Mouse (Mus musculus): Measurements from ENCODE around the gene Cyth1.

Gene Cyth1

DNA sequence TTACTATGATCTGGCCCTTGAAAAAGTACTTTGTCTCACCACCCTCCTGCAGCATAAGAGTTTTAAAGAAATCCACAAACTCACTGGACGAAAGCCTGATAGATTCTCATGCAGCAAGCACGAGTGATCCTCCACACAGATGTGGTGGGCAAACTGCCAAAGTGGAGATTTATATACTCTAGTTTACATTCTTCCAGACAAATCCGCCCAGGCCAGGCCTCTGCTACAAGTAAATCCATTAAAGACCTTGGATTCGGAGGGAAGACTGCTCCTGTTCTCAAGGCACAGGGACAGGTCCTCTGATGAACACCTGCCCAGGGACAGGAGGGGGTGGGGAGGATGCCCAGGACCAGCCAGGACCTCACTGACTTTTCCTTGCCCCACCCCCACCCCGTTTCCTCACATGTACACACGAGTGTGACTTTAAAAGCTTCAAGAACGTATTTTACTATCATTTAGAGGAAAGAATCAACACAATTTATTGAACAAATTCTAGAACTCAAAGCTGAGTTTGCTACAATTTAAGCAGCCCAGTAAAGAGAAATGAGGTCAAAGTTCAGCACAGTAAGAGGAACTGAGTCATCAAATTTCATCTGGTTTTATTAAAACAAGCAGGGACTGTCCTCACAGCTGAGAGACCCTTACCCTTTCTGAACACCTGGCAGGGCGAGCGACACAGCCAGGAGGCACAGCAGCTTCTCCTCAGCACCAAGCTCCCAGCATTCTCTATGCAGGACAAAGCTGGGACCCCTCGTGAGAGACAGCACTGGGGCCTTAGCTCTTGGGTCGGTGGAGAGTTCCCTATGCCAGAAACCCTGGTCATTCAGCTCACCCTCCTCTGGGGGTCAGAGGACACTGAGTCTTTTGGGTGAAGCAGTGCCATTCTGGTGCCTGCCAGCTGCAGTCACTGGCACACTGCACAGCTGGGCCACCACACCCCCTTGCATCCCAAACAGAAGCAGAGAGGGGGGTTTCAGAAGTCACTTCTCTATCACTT, 47.3 kb downstream of the Cyth1 start:
- DNase-seq (ENCODE audit: low spot score in 2 of 2), result no peak

DNA sequence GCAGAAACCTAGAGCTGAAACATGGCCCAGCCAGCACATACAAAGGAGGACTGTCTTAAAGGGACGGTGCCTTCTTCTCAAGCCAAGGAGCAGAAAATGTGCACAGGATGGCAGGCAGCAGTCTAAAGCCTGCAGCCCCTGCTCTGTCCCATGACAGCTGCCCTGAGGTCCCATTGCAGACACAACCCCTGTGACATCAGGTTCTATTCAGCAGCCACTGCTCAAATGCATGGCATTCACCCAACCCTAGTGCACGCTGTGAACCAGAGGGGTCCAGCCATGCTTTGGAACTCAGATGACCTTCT, 50.1 kb downstream of the Cyth1 start:
- no peak for DNase-seq (ENCODE audit: low spot score in 2 of 2)

DNA sequence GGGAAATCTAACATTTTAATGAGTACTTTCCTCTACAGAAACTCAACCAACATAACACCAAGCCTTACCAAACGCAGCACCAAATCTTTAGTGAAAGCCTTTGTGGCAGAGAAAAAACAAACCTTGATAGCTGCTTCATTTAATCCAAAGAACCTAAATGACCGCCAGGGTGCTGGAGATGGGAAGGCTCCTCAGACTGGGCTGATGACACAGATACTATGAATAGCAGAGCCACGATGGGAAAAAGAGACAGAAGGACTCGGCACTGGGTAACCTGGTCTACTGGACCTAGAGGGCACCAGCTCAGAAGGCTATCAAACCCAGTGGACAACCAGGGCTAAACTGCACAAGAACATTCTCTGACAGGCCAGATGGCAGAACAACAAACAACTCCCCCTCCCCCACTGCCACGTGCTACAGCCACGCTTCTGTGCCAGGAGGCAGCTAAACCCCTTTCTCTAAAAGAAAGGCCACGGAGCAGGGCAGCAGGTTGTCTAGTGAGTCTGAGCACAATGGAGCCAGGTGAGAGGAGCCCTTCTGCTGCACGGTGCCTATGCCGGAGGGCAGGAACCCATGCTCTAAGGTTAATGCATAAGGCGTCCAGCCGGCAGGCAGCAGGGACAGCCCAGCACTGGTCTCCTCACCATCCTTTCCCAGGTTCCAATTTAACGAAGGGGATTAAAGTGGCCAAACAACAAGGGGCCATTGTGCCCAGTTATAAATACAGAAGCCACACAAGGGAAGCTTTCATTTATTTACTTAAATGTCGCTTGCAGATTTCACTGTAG, 50.7 kb downstream of the Cyth1 start:
- DNase-seq (ENCODE audit: low spot score in 2 of 2), result peak in 1 of 2 experiments; percentile 51

DNA sequence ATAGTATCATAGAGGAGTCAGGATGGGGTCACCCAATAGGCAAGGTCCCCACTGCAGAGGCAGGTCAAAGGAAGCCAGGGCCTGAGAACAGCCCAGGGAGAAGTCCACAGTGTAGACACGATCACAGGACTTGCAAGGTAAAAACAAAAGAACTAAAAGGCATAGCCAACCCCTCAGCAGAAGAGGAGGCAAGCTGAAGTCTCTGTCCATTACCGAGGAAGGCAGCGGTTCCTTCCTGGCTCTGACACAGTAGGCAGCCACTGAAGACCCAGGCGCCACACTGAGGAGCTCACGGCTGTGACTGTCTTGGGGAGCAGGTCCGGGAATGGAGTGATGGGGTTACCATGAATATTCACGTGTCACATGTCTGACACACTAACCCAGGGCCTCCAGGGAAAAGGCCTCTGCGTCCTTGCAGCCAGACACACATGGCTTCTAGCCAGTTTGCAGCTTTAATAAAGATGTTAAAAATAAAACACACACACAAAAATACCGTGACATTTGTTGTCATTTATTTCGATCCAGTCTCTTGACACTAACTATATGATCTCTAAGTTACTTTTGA, 51.5 kb downstream of the Cyth1 start:
- DNase-seq (ENCODE audit: low spot score in 2 of 2), result no peak

DNA sequence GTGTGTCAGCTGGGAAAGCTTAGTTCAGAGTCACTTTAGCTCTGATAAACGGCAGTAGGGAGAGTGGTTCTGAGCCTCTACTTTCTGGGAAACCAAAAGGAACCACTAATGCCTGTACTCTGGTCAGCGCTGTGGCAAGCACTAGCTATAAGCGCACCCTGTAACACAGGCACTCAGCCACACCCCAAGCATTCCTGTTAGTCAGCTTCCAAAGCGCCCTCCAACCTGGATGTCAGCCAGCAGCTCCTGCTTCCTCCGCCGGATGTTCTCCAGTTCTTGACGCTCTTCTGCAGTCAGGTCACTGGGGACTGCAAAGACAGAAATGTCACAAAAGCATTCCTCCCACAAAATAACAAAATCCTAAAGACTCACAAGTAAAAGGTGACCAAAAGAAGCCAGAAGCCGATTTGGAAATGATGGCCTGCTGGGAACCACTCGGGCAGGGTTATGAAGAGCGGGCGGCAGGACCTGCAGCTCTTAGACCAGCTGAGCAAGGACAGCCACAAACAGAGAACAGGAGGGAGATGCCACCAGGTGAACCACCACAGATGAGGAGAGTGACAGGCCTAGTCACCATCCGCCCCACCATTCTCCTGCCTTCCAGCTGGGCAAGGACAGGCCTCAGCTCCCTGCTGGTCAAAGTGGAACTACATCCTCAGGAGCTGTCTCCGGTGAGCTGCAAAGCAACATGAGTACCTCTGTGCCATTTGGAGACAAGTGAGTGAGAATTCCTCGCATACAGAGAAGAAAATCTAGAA, 54.8 kb downstream of the Cyth1 start:
- peak in 1 of 2 experiments; percentile 76 for DNase-seq (ENCODE audit: low spot score in 2 of 2)

DNA sequence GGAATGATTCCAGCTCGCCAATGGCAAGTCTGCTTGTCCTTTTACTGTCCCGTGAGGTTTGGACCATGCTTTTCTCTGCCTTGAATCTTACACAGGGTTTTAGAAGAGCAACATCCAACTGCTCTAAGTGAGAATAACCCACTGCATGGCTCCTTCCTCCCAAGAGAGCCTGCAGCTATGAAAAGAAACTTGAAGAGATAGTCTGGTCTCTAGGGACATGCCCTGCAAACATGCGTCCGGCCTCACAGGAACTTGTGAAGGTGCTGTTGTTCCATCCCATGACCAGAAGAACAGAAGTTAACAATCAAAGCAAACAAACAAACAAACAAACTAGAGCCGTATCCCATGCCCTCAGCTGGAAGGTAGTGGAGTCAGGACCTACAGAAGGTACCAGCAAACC, 55.4 kb downstream of the Cyth1 start:
- DNase-seq (ENCODE audit: low spot score in 2 of 2), result no peak

DNA sequence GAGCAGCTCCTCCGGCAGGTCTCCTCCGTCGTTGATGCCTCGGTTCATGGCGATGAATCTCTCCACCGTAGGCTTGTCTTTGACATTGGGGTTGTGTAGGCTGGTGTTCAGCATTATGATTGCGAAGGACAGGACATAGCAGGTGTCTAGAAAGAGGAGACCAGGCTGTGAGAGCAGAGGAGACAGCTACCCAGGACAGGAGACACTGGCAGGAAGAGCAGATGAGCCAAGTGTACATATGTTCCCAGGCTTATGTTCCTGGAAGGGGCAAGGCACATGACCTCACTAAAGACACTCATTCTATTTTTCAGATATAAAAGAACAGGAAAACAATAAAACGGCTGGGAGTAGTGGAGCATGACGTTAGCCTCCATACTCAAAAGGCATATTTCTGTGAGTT, 65.6 kb downstream of the Cyth1 start:
- no peak for DNase-seq (ENCODE audit: low spot score in 2 of 2)

DNA sequence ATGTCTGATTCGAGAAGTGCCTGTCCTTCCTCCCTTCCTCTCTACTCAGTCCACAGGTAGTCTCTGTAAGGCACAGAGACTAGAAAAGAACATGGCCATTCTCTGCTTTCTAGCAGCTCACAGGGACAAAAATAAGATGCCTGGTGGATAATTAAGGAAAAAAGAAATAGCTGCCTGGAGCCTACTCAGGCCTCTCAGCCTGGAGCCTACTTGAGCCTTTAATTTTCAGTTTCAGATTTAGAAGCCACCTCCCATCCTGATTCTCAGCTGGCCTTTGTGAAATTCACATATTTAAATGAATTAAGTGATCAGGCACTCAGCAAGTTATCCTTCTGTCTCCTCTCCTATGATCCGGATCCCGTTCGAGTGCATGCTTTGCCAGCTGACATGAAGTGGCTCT, 66.0 kb downstream of the Cyth1 start:
- no peak for DNase-seq (ENCODE audit: low spot score in 2 of 2)

DNA sequence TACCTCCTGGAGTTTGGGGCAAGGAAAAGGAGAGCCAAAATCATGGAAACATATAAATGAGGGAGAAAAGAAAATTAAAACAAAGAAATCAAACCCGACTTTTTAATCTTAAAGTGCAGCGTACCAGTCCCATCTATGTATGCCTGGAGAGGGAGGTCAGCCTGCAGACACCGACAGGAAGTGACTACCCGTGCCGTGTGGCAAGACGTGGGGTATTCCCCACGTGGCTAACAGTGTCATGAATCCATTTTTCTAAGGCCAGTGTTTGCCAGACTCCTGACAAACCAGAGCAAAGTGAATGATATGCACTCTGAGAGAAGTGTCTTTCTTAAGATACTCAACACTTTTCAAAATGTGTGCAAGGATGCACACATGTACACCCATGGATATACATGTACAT, 68.2 kb downstream of the Cyth1 start:
- no peak for DNase-seq (ENCODE audit: low spot score in 2 of 2)

DNA sequence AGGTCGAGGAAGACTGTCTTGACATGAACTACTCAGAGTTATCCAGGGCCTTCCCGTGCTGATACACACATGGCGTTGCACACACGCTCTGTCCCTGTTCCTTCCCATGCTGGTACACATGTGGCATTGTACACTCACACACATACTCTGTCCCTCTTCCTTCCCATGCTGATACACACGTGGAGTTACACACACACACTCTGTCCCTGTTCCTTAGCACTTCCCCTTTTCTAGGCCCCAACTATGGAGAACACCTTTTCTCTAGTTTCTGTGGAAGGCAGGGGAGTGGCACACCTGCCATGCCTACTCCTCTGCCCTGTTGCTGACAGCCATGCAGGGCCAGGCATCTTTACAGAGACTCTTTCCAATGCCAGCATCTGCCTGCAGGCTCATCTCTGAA, 70.2 kb downstream of the Cyth1 start:
- DNase-seq (ENCODE audit: low spot score in 2 of 2), result no peak

DNA sequence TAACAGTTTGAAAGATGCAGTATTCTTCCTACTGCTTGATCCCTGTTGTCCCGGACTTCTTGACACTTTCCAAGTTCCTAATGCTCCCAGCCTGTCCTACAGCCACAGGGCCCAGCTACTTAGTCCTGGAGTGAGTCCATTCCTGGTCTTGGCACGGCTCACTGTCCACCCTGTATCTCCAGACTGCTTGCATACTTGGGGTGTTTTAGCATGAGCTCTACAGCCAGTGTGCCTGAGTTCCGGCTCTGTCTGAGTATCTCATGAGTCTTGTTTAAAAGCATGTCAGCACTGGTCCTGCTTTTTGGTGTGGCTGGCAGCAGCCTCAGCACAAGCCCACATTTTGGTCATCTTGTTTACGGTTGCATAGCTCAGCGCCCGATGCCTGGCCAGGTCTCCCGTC, 73.6 kb downstream of the Cyth1 start:
- peak in 1 of 2 experiments; percentile 37 for DNase-seq (ENCODE audit: low spot score in 2 of 2)

DNA sequence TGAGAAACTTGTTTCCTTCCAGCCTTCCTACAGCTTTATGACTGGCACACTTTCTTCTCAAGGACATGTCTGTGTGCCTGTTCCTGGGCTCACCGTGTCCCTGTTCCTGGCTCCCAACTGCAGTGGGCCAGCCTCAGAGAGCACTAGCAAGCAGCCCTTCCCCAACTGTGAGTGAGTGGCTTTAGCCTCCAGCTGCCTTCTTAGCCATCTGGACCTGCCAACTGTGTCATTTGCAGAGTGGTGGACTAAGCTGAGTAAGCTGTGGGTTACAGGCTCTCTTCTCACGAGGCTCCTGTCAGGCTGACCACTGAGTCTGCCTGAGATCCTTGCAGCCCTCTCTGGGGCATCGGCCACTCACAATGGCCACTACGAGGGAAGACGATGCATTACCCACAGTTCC, 75.6 kb downstream of the Cyth1 start:
- DNase-seq (ENCODE audit: low spot score in 2 of 2), result no peak

DNA sequence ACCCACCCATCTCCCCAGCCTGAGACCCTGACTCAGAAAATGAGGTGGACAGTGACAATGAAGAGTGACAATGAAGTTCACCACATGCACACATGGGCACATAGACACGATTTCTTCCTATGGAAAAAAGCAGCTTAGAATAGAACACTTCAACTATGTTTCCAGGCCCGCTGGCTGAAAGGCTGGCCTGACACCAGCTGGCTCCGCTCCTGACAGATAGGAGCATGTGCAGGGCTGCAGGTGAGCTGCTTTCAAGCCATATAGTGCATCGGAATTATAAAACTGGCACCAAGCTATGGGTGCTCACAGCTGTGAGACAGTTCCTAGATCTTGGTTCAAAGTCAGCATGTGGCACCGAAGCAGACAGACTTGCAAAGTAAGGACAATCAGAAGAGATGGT, 78.1 kb downstream of the Cyth1 start:
- DNase-seq (ENCODE audit: low spot score in 2 of 2), result no peak

DNA sequence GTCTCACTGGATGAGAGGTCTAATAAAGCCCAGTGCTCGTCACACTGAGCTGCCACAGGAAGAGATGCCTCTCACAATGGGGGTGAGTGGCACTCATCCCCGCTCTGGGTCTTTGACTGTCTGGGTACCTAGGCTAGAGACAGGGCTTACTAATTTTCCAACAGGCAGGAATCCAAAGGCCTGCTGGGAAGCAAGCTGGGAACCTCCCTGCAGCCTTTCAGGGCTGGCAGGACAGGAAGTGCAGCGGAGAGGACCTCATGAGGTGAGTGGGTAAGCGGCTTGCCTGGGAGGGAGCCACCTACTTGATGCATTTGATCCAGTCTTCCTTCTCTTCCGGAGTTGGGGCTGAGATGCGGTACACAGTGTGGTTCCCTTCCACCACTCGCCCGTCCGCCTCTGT, 79.7 kb downstream of the Cyth1 start:
- DNase-seq (ENCODE audit: low spot score in 2 of 2), result no peak

DNA sequence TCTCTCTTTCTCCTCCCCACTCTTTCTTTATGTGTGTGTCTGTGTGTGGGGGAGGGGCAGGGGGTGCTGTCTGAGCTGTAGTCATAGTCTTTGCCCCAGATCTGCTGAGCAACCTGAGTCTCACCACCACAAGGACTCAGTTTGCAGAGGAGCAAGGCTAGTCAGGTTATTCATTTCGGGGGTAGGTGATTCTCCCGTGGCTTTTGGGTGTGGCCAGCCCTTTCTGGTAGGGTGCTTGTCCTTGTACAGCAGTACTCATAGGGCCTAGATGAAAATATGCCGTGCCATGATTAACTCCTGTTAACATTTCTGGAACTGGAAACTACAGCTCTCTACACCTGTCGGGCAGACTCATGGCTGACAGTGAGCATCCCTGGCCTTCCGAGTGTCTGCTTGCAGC, 81.8 kb downstream of the Cyth1 start:
- DNase-seq (ENCODE audit: low spot score in 2 of 2), result no peak

DNA sequence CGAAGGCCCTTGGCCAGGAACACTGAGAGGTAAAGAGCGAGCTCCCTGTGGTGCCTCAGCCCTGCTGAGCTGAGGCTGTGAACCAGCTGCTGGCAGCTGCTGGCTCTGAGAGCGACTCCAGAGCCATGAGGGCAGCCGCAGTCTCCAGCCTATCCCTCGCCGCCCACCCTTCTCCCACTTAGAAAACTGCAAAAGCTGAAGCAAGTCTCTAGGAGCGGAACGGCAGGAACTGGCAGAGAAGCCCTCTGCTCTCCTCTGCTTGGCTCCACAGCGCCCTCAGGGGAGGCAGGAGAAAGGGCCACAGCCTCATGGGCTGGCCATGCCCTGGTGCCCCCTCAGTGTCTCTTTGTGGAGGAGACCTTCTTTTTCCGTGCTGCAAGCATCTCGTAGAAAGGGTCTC, 82.7 kb downstream of the Cyth1 start:
- DNase-seq (ENCODE audit: low spot score in 2 of 2), result no peak

DNA sequence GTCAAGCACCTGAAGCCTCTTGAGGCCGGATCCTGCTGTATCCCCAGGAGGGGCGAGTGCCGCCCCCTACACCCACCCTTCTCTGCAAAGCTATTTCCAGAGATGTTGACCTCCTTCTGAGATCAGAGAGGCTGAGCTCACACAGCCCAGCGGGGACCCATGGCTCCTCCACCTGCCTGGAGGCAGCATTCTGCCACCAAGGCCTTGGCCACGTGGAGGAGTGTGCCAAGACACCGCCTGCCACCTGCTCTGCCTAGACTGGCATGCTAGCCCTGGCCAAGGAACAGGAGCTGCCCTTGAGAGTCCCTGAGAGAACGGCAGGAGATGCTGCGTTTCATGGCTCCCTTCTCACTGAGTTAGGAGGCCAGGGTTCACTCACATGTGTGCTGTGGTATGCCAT, 83.8 kb downstream of the Cyth1 start:
- no peak for DNase-seq (ENCODE audit: low spot score in 2 of 2)

DNA sequence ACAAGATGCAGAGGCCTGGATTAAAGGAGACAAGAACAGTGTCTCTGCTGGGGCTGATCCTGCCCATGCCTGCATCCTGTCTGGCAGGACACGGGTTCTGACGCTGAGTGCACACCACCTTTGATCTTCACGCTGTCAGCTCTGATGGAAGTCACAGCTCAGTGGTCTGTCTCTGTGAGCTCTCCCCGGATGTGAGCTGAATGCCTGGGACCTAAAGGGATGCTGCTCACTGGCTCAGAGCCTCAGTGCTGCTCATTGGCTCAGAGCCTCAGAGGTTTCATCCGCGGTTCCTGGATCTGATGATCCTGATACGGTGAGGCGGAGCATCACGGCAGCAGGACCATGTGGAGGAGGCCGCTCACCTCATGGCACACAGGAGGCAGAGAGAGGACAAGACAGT, 86.1 kb downstream of the Cyth1 start:
- no peak for DNase-seq (ENCODE audit: low spot score in 2 of 2)

DNA sequence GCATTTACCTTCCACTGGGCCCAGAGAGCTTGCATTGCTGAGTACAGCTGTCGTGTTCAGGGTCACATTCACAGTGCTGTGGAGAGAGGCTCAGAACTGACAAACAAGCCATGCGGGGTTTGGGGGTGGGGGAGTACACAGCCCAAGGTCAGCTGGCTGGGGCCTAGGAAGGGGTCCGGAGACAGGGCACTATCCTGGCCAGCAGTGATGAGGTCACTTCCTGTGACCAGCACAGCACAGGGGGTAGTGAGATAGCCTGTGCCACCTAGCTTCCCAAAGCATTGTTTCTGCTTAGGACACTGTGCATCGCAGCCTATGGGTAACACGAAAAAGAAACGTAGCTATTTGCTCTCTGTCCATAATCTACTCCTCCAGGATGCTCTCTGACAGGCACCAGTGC, 87.2 kb downstream of the Cyth1 start:
- DNase-seq (ENCODE audit: low spot score in 2 of 2), result no peak

DNA sequence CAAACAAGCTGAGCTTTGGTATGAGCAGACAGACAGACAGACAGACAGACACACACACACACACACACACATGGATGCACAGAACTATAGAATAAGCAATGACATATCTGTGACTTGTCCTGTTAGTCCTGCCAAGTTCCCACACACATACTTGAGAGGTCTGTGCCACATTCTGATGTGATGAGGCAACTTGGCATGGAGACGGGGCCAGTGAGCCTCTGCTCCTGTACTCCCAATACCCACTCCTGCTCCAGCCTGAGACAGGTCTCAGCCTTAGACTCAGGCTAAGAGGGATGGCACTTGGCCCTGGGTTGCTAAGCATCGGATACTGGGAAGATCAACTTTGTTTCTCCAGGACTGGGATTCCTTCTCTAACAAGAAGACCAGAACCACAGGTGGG, 87.6 kb downstream of the Cyth1 start:
- no peak for DNase-seq (ENCODE audit: low spot score in 2 of 2)

DNA sequence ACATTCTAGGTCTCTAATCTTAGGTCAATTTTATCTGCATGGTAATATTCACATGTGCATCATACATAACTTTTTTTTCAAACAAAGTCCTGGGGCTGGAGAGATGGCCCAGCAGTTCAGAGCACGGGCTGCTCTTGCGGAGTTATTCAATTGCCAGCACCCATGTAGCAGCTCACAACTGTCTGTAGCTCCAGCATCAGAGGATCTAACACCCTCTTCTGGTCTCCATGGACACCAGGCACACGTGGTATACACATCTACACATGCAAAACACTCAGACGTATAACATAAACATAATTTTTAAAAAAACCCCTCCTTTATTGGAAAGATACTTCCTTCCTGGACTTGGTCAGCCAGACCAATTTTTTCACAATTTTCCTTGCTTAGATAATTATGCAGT, 89.6 kb downstream of the Cyth1 start:
- no peak for DNase-seq (ENCODE audit: low spot score in 2 of 2)

DNA sequence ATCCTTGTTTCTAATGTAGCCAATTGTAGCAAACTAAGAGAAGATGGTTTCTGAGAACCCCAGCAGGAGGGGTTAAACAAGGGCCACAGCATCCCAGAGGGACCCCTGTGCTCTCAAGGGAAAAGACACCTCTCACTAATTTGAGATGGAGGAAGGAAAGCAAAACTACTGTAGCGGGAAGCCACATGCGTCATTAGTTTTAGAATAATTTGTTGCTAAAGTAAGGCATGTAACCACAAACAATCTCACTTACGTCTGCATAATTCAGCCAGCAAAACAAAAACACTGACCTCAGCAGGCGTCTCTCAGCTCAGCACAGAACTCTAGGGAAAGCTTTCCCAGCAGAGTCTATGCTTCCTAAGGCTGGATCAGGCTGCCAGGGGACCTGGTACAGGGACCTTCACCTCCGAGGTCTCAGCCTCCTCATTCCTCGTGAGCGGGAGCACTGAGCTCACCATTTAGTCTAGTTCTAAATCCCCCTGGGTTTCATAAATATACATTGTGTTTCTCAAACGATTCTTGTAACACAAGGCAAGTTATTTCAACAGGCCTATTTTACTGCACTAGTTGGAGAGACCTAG, 91.8 kb downstream of the Cyth1 start:
- DNase-seq (ENCODE audit: low spot score in 2 of 2), result no peak
